Mouse (Mus musculus) CH12.LX (cell line): ENCODE results near the gene Tbc1d22a.

Experiments
- CHD2 ChIP-seq: IDR thresholded peaks from 2 replicates; pipeline ENCODE4 v1.6.1; 2011; ENCODE audit warnings: low read length, improper control_type of control experiment
- EP300 ChIP-seq: IDR thresholded peaks from 2 replicates; pipeline ENCODE4 v1.6.1; 2011; ENCODE audit warnings: low read length, improper control_type of control experiment
- JUND ChIP-seq: conservative IDR thresholded peaks from 2 replicates; pipeline ENCODE4 v1.6.1; 2011; ENCODE audit warnings: low read depth, low read length, improper control_type of control experiment
- POLR2A ChIP-seq: IDR thresholded peaks from 2 replicates; pipeline ENCODE4 v1.6.1; 2011; ENCODE audit warnings: low read depth, mild to moderate bottlenecking, improper control_type of control experiment, low read length
- SIN3A ChIP-seq: IDR thresholded peaks from 2 replicates; pipeline ENCODE4 v1.6.1; 2012; ENCODE audit warnings: low read length, improper control_type of control experiment, inconsistent platforms

- TF ChIP-seq POLR2A: no peak
- no peak for TF ChIP-seq SIN3A
- no peak for TF ChIP-seq CHD2
- no peak for TF ChIP-seq EP300
- TF ChIP-seq JUND: no peak
Measured at GRCm38 (mm10) chr15:86203292-86203793, 10.9 kb upstream of the Tbc1d22a start.
